In genomic region chr2:72855276-72855970, GRCm38 (mm10) we compare ENCODE assay signal across 11 mouse cellular contexts.
DNase-seq lines count a peak whose midpoint lies in the region.
"Had no signal": no experiment of that assay in that cellular context is flagged by ENCODE, and none has a peak within 500 bp of the region (broad histone marks: within the 10 kb centered on the region; RNA-seq: fewer than 3 reads in every experiment).

No protein-coding gene starts in this region.

- intact Hi-C loops in heart, postnatal 14 days (cut with DNase I) = no loop called here

- DNase-seq in heart, adult 11 months = peak; percentile 55
- no peak for DNase-seq in heart, postnatal 14 days
- peak; percentile 17 to 24 for DNase-seq in right cerebral cortex, adult 2 months (ENCODE audit: low spot score in 2 of 2)
- DNase-seq in right cerebral cortex, postnatal 25 days = no peak
- peak; percentile 35 for DNase-seq in brain, adult 2 months (ENCODE audit: low read depth, low spot score)
- peak; percentile 43 for DNase-seq in thymus, postnatal 14 days
- no peak for DNase-seq in ovary, adult 18-20 months (ENCODE audit: low spot score)
- no peak for DNase-seq in ovary, postnatal 36 days (ENCODE audit: low spot score)
- DNase-seq: cerebellum, adult 8-10 months; gastrocnemius, postnatal 36 days; heart, postnatal 4 days had no signal

Comparison
In these comparisons a context has a peak if more than half of its experiments do, and no peak if none do; other contexts are left out.
1. DNase-seq: peak in heart, adult 11 months (single experiment), right cerebral cortex, adult 2 months (2 of 2), brain, adult 2 months (single experiment) and thymus, postnatal 14 days (single experiment); none in heart, postnatal 14 days (0 of 2), right cerebral cortex, postnatal 25 days (single experiment), ovary, adult 18-20 months (single experiment) and ovary, postnatal 36 days (single experiment).